Mouse (Mus musculus) ES-Bruce4 (cell line): ENCODE measurements at regions not wholly inside any gene's neighbourhood (a gene's known extent, or its start where the extent isn't known, plus 50 kb on each side); places are given as distances from the start of the nearest gene placed in this dataset.
"Not testable (repeated sequence)": the region's sequence is repeated elsewhere in the genome, so short reads cannot be mapped to it uniquely, and the experiment has no call there.

Source experiments
- CTCF ChIP-seq: IDR thresholded peaks from one replicate; pipeline ENCODE4 v1.8.1; 2011; ENCODE audit warnings: low read depth, low read length
- EP300 ChIP-seq: IDR thresholded peaks from 2 replicates; pipeline ENCODE4 v1.6.1; 2011; ENCODE audit warnings: low read depth, low read length; ENCODE audit not compliant: insufficient read depth
- POLR2A ChIP-seq: IDR thresholded peaks from one replicate; pipeline ENCODE4 v1.8.1; 2011; ENCODE audit warnings: low read length; ENCODE audit not compliant: insufficient read depth

GRCm38 (mm10) chr13:102025547-102025946, 257.5 kb upstream of the Pik3r1 start:
- TF ChIP-seq POLR2A, CTCF, EP300: not testable (repeated sequence)
